Mouse (Mus musculus): ENCODE measurements around the gene Ptp4a2. TPM values are rescaled to one million over a fixed set of nuclear protein-coding genes. Genes with fewer than 3 reads are reported as not detected.

Ptp4a2 gene
- polyA plus RNA-seq, 1 experiment from 2014 or later, result 163 TPM

DNA sequence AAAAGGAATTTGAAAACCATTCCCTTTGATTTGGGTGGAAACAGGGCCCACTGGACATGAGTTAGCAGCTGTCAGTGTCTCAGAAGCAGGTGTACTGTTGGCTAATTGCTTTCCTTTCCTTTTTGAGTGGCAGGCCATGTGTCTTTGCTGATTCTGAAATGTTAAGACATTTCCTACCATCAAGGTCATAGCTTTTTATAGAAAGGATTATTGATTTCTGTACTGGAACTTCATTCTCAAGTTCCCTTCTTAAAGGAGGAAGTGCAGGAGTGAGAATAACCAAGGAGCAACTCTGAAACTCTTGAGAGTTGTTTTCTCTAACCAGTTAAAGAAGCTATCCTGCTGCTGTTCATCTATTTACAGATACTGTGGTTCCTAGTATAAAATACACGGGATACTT, 18.8 kb downstream of the Ptp4a2 start:
- Histone ChIP-seq H3K9ac (replicated peaks; ENCODE audit: low read depth, low read length) (no peak overlapping the region), H3K36me3 (ENCODE audit: control insufficient read depth, insufficient read depth, low read length) (no peaks in the 10 kb centered on the region), H3K27me3 (ENCODE audit: control insufficient read depth, insufficient read depth, low read length) (no peaks in the 10 kb centered on the region), H3K4me3 (ENCODE audit: low read depth, low read length) (no peak overlapping the region), H3K4me1 (ENCODE audit: control insufficient read depth, insufficient read depth, low read length) (no peaks in the 10 kb centered on the region), H3K27ac (ENCODE audit: low read depth, low read length) (no peak overlapping the region), H3K9me3 (ENCODE audit: control insufficient read depth, low read length) (no peaks in the 10 kb centered on the region), H3K4me2 (ENCODE audit: low read depth, low read length) (no peak overlapping the region)
- ATAC-seq (ENCODE audit: low read depth), result no peak
- WGBS, result 91% methylated on average over 1 of the region's 1 CpGs

DNA sequence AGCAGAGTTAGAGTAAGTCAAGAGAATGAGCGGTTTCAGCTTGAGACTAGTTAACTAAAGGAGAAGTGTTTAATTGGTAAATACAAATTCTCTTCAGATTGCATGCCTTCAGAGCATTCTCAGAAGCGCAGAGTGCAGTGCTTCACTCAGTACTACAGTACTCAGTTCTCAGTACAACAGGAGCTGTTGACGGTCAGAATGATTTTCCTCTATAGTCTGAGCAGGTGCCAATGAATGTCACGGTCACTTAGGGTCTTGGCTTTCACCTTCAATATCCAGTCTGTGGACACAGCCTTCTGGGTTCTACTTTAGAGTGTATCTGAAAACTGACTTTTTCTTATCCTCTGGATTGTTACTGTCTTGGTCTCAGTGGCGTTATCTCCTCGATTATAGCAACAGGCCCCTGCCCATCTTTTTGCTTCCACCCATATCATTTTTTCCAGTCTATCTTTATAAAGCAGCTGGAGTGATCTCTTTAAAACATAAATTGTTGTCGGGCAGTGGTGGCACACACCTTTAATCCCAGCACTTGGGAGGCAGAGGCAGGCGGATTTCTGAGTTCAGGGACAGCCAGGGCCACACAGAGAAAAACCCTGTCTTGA, 19.4 kb downstream of the Ptp4a2 start:
- no peaks in the 10 kb centered on the region for H3K9me3 ChIP-seq (ENCODE audit: control insufficient read depth, low read length)
- H3K9ac ChIP-seq (replicated peaks; ENCODE audit: low read depth, low read length), result no peak overlapping the region
- no peaks in the 10 kb centered on the region for H3K36me3 ChIP-seq (ENCODE audit: control insufficient read depth, insufficient read depth, low read length)
- WGBS, result 94% methylated on average over 8 of the region's 8 CpGs
- no peak overlapping the region for H3K4me2 ChIP-seq (ENCODE audit: low read depth, low read length)
- ATAC-seq (ENCODE audit: low read depth), result no peak
- H3K4me3 ChIP-seq (ENCODE audit: low read depth, low read length), result no peak overlapping the region
- H3K27me3 ChIP-seq (ENCODE audit: control insufficient read depth, insufficient read depth, low read length), result no peaks in the 10 kb centered on the region
- H3K4me1 ChIP-seq (ENCODE audit: control insufficient read depth, insufficient read depth, low read length), result no peaks in the 10 kb centered on the region
- no peak overlapping the region for H3K27ac ChIP-seq (ENCODE audit: low read depth, low read length)

DNA sequence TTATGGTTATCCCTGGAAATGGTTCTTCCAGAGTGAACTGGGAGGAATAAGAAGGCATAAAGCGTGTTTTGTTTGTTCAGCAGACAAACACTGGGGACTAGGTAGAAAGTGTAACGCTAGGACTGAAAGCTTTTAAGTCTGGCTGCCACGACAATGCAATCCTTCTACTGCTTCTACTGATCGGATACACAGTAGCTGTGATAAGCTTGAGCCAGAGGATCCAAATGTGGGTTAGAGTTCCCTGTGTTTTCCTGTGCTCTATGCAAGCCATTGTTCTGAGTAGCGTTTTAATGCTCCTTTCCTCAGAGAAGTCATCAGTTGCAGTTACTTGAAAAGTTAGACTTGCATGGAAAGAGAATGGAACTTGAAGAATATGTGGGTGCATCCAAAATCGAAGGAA, 23.6 kb downstream of the Ptp4a2 start:
- ATAC-seq (ENCODE audit: low read depth), result no peak
- H3K4me3 ChIP-seq (ENCODE audit: low read depth, low read length), result no peak overlapping the region
- H3K36me3 ChIP-seq (ENCODE audit: control insufficient read depth, insufficient read depth, low read length), result no peaks in the 10 kb centered on the region
- H3K9me3 ChIP-seq (ENCODE audit: control insufficient read depth, low read length), result no peaks in the 10 kb centered on the region
- H3K27ac ChIP-seq (ENCODE audit: low read depth, low read length), result no peak overlapping the region
- 72% methylated on average over 6 of the region's 6 CpGs for WGBS
- no peaks in the 10 kb centered on the region for H3K27me3 ChIP-seq (ENCODE audit: control insufficient read depth, insufficient read depth, low read length)
- H3K4me1 ChIP-seq (ENCODE audit: control insufficient read depth, insufficient read depth, low read length), result no peaks in the 10 kb centered on the region
- H3K9ac ChIP-seq (replicated peaks; ENCODE audit: low read depth, low read length), result no peak overlapping the region
- H3K4me2 ChIP-seq (ENCODE audit: low read depth, low read length), result no peak overlapping the region

DNA sequence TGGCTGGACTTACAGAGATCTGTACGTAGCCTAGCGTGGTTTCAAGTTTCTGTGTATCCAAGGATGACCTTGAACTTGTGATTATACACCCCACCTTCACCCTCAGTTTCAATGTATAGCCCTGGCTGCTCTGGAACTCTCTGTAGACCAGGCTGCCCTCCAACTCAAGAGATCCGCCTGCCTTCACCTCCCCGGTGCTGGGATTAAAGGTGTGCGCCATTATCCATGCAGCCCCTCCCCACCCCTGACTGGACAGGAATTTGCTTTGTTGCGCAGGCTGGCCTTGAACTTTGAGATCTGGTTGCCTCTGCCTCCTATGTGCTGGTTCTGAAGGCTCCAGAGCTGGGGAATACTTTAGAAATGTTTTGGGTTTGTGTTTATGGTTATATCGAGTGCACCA, 24.3 kb downstream of the Ptp4a2 start:
- WGBS, result 96% methylated on average over 7 of the region's 7 CpGs
- ATAC-seq (ENCODE audit: low read depth), result no peak
- H3K27me3 ChIP-seq (ENCODE audit: control insufficient read depth, insufficient read depth, low read length), result no peaks in the 10 kb centered on the region
- peaks cover 4% of the 10 kb centered on the region; the same call in 1 of the 2 replicates for H3K36me3 ChIP-seq (ENCODE audit: control insufficient read depth, insufficient read depth, low read length)
- no peak overlapping the region for H3K9ac ChIP-seq (replicated peaks; ENCODE audit: low read depth, low read length)
- H3K27ac ChIP-seq (ENCODE audit: low read depth, low read length), result no peak overlapping the region
- H3K4me3 ChIP-seq (ENCODE audit: low read depth, low read length), result no peak overlapping the region
- no peaks in the 10 kb centered on the region for H3K4me1 ChIP-seq (ENCODE audit: control insufficient read depth, insufficient read depth, low read length)
- no peaks in the 10 kb centered on the region for H3K9me3 ChIP-seq (ENCODE audit: control insufficient read depth, low read length)
- no peak overlapping the region for H3K4me2 ChIP-seq (ENCODE audit: low read depth, low read length)

DNA sequence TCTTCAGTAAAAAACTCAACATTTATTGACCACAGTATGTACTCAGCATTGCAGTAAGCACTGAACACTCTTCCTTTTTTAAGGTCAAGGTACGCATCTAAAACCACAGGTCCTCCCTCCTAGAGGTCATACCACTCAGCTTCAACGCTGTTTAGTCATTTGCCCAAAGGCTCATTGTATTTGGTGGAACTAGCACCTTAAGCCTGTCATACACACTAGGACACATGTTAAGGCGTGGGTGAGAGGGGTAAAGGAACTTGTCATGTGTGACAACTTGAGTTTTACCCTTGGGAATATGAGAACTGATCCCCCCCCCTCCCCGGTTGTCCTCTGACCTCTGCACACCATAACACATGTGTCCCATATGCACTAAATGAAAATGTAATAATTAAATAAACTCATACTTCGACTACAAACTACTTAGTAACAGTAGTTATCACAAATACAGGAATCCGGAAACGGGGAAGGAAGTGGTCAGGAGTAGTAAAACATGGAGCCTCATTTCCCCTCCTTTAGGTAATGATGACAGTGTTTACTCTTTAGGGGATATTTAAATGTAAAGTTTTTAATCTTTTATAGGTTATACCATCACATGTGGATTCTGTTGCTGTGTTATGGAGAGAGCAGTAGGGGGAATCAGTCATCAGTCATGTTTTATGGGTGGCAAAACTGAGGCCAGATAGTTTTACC, 29.0 kb downstream of the Ptp4a2 start:
- H3K4me1 ChIP-seq (ENCODE audit: control insufficient read depth, insufficient read depth, low read length), result no peaks in the 10 kb centered on the region
- no peak for ATAC-seq (ENCODE audit: low read depth)
- H3K4me3 ChIP-seq (ENCODE audit: low read depth, low read length), result no peak overlapping the region
- H3K27me3 ChIP-seq (ENCODE audit: control insufficient read depth, insufficient read depth, low read length), result no peaks in the 10 kb centered on the region
- no peak overlapping the region for H3K4me2 ChIP-seq (ENCODE audit: low read depth, low read length)
- WGBS, result 93% methylated on average over 7 of the region's 7 CpGs
- H3K9me3 ChIP-seq (ENCODE audit: control insufficient read depth, low read length), result no peaks in the 10 kb centered on the region
- H3K9ac ChIP-seq (replicated peaks; ENCODE audit: low read depth, low read length), result no peak overlapping the region
- H3K36me3 ChIP-seq (ENCODE audit: control insufficient read depth, insufficient read depth, low read length), result peaks cover 11% of the 10 kb centered on the region; the same call in 1 of the 2 replicates
- H3K27ac ChIP-seq (ENCODE audit: low read depth, low read length), result no peak overlapping the region

DNA sequence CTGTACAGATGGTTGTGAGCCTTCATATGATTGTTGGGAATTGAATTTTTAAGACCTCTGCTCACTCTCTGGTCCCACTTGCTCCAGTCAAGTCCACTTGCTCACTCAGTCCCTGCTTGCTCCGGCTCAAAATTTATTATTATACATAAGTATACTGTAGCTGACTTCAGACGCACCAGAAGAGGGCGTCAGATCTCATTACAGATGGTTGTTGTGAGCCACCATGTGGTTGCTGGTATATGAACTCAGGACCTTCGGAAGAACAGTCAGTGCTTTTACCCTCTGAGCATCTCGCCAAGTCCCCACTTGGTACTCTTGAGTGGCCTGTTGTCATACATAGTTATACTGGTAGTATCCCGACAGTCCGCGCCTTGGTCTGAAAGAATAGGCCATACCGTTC, 35.8 kb downstream of the Ptp4a2 start:
- 88% methylated on average over 9 of the region's 9 CpGs for WGBS
- Histone ChIP-seq H3K9me3 (ENCODE audit: control insufficient read depth, low read length) (no peaks in the 10 kb centered on the region), H3K36me3 (ENCODE audit: control insufficient read depth, insufficient read depth, low read length) (0 out of 2 replicates have a peak, but pooled peaks cover 9% of the 10 kb centered on the region)

DNA sequence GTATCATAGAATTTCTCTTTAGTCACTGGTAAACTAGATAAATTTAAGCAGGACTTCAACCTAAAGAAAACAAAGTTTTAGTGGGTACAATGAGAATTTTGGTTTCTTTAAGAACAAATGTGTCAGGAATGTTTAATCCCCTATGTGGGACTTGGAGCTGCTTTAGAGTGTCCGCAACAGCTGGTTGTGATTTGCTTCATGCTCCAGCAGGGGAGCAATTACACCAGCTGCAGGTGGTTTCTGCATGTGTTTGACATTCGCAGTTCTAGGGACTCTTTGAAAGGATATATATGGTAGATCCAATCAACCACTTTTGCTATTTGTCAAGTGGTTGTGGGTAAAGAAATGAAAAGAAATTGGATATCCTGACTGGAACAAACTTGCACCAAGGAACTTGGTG, 39.5 kb downstream of the Ptp4a2 start:
- no peaks in the 10 kb centered on the region for H3K27me3 ChIP-seq (ENCODE audit: control insufficient read depth, insufficient read depth, low read length)
- no peak for ATAC-seq (ENCODE audit: low read depth)
- no peak overlapping the region for H3K4me3 ChIP-seq (ENCODE audit: low read depth, low read length)
- 71% methylated on average over 2 of the region's 2 CpGs for WGBS
- 0 out of 2 replicates have a peak, but pooled peaks cover 2% of the 10 kb centered on the region for H3K36me3 ChIP-seq (ENCODE audit: control insufficient read depth, insufficient read depth, low read length)
- no peak overlapping the region for H3K9ac ChIP-seq (replicated peaks; ENCODE audit: low read depth, low read length)
- no peaks in the 10 kb centered on the region for H3K9me3 ChIP-seq (ENCODE audit: control insufficient read depth, low read length)
- no peak overlapping the region for H3K4me2 ChIP-seq (ENCODE audit: low read depth, low read length)
- no peaks in the 10 kb centered on the region; the same call in 1 of the 2 replicates for H3K4me1 ChIP-seq (ENCODE audit: control insufficient read depth, insufficient read depth, low read length)
- H3K27ac ChIP-seq (ENCODE audit: low read depth, low read length), result no peak overlapping the region

More for the DNA sequence above, 35.8 kb downstream of the Ptp4a2 start:
- no peak for ATAC-seq (ENCODE audit: low read depth)
- Histone ChIP-seq H3K4me2 (ENCODE audit: low read depth, low read length) (no peak overlapping the region), H3K4me3 (ENCODE audit: low read depth, low read length) (no peak overlapping the region), H3K27ac (ENCODE audit: low read depth, low read length) (no peak overlapping the region), H3K27me3 (ENCODE audit: control insufficient read depth, insufficient read depth, low read length) (no peaks in the 10 kb centered on the region), H3K9ac (replicated peaks; ENCODE audit: low read depth, low read length) (no peak overlapping the region), H3K4me1 (ENCODE audit: control insufficient read depth, insufficient read depth, low read length) (no peaks in the 10 kb centered on the region)

DNA sequence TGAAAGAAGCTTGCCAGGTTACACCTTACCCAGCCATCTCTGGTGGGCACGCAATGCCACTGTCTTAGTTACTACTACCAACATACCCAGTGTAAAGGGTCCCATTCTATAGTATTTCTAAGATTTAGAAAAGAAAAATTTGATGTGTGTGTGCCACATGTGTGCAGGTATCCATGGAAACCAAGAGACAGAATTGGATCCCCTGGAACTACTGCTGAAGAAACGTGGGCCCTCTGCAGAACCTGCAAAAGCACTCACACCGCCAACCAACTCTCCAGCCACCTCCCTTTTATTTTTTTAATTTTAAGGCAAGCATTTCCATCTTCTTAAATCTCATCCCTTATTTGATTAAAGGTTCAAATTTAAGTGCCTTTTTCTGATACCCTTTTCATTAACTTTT, 40.8 kb downstream of the Ptp4a2 start:
- no peaks in the 10 kb centered on the region for H3K27me3 ChIP-seq (ENCODE audit: control insufficient read depth, insufficient read depth, low read length)
- 0 out of 2 replicates have a peak, but pooled peaks cover 2% of the 10 kb centered on the region for H3K36me3 ChIP-seq (ENCODE audit: control insufficient read depth, insufficient read depth, low read length)
- no peak overlapping the region for H3K27ac ChIP-seq (ENCODE audit: low read depth, low read length)
- no peak overlapping the region for H3K4me2 ChIP-seq (ENCODE audit: low read depth, low read length)
- no peaks in the 10 kb centered on the region for H3K9me3 ChIP-seq (ENCODE audit: control insufficient read depth, low read length)
- no peaks in the 10 kb centered on the region; the same call in 1 of the 2 replicates for H3K4me1 ChIP-seq (ENCODE audit: control insufficient read depth, insufficient read depth, low read length)
- no peak overlapping the region for H3K4me3 ChIP-seq (ENCODE audit: low read depth, low read length)
- no peak for ATAC-seq (ENCODE audit: low read depth)
- WGBS, result 87% methylated on average over 3 of the region's 3 CpGs
- H3K9ac ChIP-seq (replicated peaks; ENCODE audit: low read depth, low read length), result no peak overlapping the region

DNA sequence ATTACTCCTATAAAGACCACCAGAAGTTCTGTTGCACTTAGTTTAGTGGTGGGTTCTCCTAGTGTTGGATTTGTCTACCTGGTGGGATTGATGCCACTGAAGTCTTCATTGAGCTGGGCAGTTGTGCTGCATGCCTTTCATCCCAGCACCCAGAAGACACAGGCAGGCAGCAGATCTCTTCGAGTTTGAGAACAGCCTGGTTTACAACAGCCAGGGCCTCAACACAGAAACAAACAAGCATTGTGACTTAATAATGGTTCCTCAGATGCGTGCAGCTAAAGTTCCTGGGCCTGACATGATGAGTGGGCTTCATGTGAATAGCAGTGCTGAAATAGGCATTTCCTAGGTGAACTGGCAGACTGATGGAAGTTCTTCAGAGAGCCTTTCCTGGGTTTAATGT, 42.0 kb downstream of the Ptp4a2 start:
- ATAC-seq (ENCODE audit: low read depth), result no peak
- H3K27ac ChIP-seq (ENCODE audit: low read depth, low read length), result no peak overlapping the region
- H3K4me3 ChIP-seq (ENCODE audit: low read depth, low read length), result no peak overlapping the region
- 0 out of 2 replicates have a peak, but pooled peaks cover 2% of the 10 kb centered on the region for H3K36me3 ChIP-seq (ENCODE audit: control insufficient read depth, insufficient read depth, low read length)
- H3K27me3 ChIP-seq (ENCODE audit: control insufficient read depth, insufficient read depth, low read length), result no peaks in the 10 kb centered on the region
- H3K4me2 ChIP-seq (ENCODE audit: low read depth, low read length), result no peak overlapping the region
- no peak overlapping the region for H3K9ac ChIP-seq (replicated peaks; ENCODE audit: low read depth, low read length)
- H3K9me3 ChIP-seq (ENCODE audit: control insufficient read depth, low read length), result no peaks in the 10 kb centered on the region
- no peaks in the 10 kb centered on the region; the same call in 1 of the 2 replicates for H3K4me1 ChIP-seq (ENCODE audit: control insufficient read depth, insufficient read depth, low read length)
- WGBS, result 60% methylated on average over 2 of the region's 2 CpGs

All from neural tube, embryonic 14.5 days (tissue).